Mouse (Mus musculus): ENCODE measurements around the gene Tcl1b4.

The Tcl1b4 gene

DNA sequence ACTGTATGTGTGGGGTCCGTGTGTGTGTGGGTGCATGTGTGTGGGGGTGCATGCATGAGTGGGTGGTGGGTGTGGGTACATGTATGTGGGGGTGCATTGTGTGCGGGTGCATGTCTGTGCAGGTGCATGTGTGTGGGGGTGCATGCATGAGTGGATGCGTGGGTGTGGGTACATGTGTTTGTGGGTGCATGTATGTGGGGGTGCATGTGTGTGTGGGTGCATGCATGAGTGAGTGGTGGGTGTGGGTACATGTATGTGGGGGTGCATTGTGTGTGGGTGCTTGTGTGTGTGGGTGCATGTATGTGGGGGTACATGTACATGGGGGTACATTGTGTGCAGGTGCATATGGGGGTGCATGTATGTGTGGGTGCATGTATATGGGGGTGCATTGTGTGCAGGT lies 52.0 kb downstream of the Tcl1b4 start:
- no peak for DNase-seq
